Mouse (Mus musculus): Measurements from ENCODE around the gene Slc29a1. TPM values are rescaled to one million over a fixed set of nuclear protein-coding genes. Genes with fewer than 3 reads are reported as not detected.
A peak's percentile ranks its signal among the peaks of the same experiment; 100 is the strongest.

Slc29a1 gene
- total and polyA plus RNA-seq, 2 experiments from 2014 or later: 68.3 to 84.4 TPM

DNA sequence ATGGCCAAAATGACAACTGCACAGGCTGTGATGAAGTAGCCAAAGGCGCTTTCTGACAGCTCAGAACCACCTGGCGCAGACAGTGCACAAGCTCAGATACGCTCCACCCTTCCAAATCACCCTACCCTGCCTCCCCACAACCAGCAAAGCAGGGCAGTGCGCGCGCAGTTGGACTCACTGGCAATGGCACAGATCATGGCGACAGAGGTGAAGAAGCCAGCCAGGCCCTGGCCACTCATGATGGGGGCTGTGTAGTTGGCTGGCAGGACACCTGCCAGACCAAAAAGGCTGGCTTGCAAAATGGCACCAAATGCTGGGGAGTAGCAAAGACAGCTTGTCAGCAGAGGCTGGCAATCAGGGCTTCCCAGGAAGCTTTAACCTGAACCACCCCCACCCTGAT is 10.2 kb downstream of the Slc29a1 start:
- no peak overlapping the region for H3K27ac ChIP-seq (ENCODE audit: low read depth, low read length)
- H3K27me3 ChIP-seq (ENCODE audit: insufficient read depth, low read length): no peaks in the 10 kb centered on the region
- no peak overlapping the region for H3K4me2 ChIP-seq (ENCODE audit: low read depth)
- H3K4me1 ChIP-seq (ENCODE audit: insufficient read depth): peaks cover 17% of the 10 kb centered on the region
- 98% methylated on average over 7 of the region's 7 CpGs for WGBS
- no peak overlapping the region for H3K4me3 ChIP-seq (ENCODE audit: low read depth, low read length)
- no peaks in the 10 kb centered on the region for H3K9me3 ChIP-seq (ENCODE audit: low read length)
- no peak overlapping the region for H3K9ac ChIP-seq
- no peak for TF ChIP-seq CTCF (IDR thresholded peaks at IDR 0.05; ENCODE audit: low read depth)
- DNase-seq (no peak), ATAC-seq (no peak)
- peaks cover 19% of the 10 kb centered on the region for H3K36me3 ChIP-seq (ENCODE audit: insufficient read depth)

DNA sequence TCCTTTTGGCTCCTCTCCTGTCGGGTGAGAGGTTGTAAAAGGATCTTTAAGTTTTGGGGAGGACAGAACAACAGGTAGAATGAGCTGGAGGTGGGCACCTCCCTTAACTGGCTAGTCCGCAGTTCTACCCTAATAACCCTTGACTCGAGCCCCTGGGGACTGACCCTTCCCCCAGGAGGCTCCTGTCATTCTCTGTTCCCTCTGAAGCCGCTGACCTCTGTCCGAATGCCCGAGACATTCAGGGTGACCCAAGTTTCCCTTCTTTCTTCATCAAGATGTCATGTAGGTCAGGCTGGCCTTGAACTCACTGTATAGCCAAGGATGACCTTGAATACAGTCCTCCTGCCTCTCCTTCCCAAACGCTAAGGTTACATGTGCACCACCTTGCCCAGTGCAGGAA is 11.0 kb downstream of the Slc29a1 start:
- TF ChIP-seq CTCF (IDR thresholded peaks at IDR 0.05; ENCODE audit: low read depth): no peak
- Histone ChIP-seq H3K9me3 (ENCODE audit: low read length) (no peaks in the 10 kb centered on the region), H3K27ac (ENCODE audit: low read depth, low read length) (no peak overlapping the region), H3K4me1 (ENCODE audit: insufficient read depth) (peaks cover 11% of the 10 kb centered on the region), H3K4me2 (ENCODE audit: low read depth) (no peak overlapping the region), H3K36me3 (ENCODE audit: insufficient read depth) (peaks cover 19% of the 10 kb centered on the region), H3K4me3 (ENCODE audit: low read depth, low read length) (no peak overlapping the region), H3K27me3 (ENCODE audit: insufficient read depth, low read length) (no peaks in the 10 kb centered on the region), H3K9ac (no peak overlapping the region)
- 94% methylated on average over 7 of the region's 7 CpGs for WGBS
- no peak for ATAC-seq
- no peak for DNase-seq

DNA sequence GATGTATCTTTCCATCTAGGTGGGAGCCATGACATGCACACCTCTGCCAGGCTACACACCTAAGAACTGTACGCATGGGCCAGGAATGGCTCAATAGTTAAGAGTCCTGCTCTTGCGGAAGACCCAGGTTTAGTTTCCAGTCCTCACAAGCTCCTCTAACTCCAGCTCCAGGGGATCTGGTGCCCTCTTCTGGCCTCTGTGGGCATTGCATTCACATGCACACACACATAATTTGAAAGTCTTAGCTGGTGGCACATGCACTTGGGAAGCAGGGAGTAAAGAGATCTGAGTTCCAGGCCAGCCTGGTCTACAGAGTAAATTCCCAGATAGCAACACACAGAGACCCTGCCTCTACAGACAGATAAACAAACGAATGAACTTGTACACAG is 13.0 kb downstream of the Slc29a1 start:
- DNase-seq: no peak
- Histone ChIP-seq H3K4me1 (ENCODE audit: insufficient read depth) (no peaks in the 10 kb centered on the region), H3K9ac (no peak overlapping the region), H3K36me3 (ENCODE audit: insufficient read depth) (peaks cover 19% of the 10 kb centered on the region), H3K4me3 (ENCODE audit: low read depth, low read length) (no peak overlapping the region), H3K27ac (ENCODE audit: low read depth, low read length) (no peak overlapping the region), H3K27me3 (ENCODE audit: insufficient read depth, low read length) (no peaks in the 10 kb centered on the region), H3K4me2 (ENCODE audit: low read depth) (no peak overlapping the region), H3K9me3 (ENCODE audit: low read length) (no peaks in the 10 kb centered on the region)
- over 99% methylated on average over 3 of the region's 3 CpGs for WGBS
- ATAC-seq: no peak
- TF ChIP-seq CTCF (IDR thresholded peaks at IDR 0.05; ENCODE audit: low read depth): peak; percentile 48

DNA sequence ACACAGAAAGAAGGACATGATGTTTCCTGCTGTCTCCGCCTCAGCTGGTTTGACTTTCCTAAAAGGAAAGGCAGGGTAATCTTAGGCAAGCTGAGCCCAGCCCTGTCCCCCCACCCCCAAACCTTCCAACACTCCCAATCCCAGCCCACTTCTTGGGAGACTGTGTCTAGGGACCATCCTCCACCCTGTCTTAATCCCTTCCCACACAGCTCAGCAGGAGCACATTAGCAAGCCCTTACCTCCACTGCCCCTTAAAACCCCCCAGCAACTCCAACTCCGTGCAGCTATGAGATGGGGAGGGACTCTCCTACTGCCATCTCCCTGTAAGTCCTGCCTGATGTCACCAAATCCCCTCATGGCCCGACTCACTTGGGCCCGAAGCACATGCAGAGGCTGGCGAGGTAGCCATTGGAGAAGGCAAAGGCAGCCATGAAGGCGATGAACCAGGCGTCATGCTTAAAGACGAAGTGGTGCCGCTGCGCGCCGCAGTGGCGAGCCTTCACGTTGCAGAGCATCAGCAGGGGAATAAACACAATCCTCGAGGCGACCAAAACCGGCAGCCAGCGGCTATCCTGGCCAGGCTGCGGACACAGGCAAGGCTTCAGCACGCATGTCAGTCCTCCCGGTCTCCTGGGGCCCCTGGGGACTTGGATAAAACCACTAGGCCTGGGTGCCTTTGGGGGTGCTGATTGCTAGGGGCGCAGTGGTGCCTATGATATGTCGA is 13.5 kb downstream of the Slc29a1 start:
- 68% methylated on average over 23 of the region's 23 CpGs for WGBS
- Histone ChIP-seq H3K27me3 (ENCODE audit: insufficient read depth, low read length) (no peaks in the 10 kb centered on the region), H3K4me3 (ENCODE audit: low read depth, low read length) (no peak overlapping the region), H3K9ac (no peak overlapping the region), H3K36me3 (ENCODE audit: insufficient read depth) (peaks cover 19% of the 10 kb centered on the region), H3K4me1 (ENCODE audit: insufficient read depth) (no peaks in the 10 kb centered on the region), H3K4me2 (ENCODE audit: low read depth) (no peak overlapping the region), H3K9me3 (ENCODE audit: low read length) (no peaks in the 10 kb centered on the region), H3K27ac (ENCODE audit: low read depth, low read length) (peak overlapping the region; percentile 71; the same call in 1 of the 2 replicates)
- ATAC-seq (no peak), DNase-seq (no peak)
- TF ChIP-seq CTCF (IDR thresholded peaks at IDR 0.05; ENCODE audit: low read depth): no peak

DNA sequence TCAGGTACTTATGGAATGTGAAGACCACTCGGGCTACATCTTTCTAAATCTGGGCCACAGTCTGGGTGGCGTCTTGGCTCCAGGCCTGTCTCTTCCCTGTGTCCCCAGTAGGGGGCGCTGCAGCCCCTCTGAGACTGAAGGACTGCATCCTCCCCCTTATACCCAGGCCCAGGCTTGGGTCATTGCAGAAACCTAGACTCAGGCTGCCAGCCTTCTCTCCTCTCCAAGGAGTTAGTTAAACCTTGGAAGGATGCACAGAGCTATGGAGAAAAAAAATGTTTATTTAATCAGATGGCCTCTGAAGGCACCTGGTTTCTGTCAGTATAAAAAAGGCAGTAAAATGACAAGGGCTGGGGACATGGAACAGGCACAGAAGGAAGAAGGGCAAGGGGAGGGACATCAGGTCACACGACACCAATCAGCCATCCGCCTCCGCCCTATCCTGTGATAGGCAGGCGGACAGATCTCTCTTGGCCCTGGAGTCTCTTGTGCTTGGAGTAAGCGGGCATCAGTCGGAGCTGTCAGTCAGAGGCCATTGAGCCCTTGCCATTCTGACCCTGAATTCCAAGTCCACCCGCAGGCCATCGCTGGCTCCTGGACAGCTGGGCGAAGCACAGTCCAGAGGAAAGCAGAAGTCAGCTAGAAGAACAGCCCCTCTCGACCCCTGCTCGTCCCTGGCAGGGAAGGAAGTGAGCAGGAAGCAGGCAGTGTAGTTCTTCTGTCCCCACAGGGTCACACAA is 14.3 kb downstream of the Slc29a1 start:
- TF ChIP-seq CTCF (IDR thresholded peaks at IDR 0.05; ENCODE audit: low read depth): peak; percentile 86
- Histone ChIP-seq H3K36me3 (ENCODE audit: insufficient read depth) (peaks cover 19% of the 10 kb centered on the region), H3K4me3 (ENCODE audit: low read depth, low read length) (no peak overlapping the region), H3K9ac (peak overlapping the region; percentile 14; the same call in 1 of the 2 replicates), H3K4me2 (ENCODE audit: low read depth) (no peak overlapping the region), H3K4me1 (ENCODE audit: insufficient read depth) (no peaks in the 10 kb centered on the region), H3K9me3 (ENCODE audit: low read length) (no peaks in the 10 kb centered on the region), H3K27me3 (ENCODE audit: insufficient read depth, low read length) (no peaks in the 10 kb centered on the region), H3K27ac (ENCODE audit: low read depth, low read length) (peak overlapping the region; percentile 71)
- DNase-seq (peak; percentile 84), ATAC-seq (peak; percentile 76)
- 33% methylated on average over 14 of the region's 14 CpGs for WGBS

DNA sequence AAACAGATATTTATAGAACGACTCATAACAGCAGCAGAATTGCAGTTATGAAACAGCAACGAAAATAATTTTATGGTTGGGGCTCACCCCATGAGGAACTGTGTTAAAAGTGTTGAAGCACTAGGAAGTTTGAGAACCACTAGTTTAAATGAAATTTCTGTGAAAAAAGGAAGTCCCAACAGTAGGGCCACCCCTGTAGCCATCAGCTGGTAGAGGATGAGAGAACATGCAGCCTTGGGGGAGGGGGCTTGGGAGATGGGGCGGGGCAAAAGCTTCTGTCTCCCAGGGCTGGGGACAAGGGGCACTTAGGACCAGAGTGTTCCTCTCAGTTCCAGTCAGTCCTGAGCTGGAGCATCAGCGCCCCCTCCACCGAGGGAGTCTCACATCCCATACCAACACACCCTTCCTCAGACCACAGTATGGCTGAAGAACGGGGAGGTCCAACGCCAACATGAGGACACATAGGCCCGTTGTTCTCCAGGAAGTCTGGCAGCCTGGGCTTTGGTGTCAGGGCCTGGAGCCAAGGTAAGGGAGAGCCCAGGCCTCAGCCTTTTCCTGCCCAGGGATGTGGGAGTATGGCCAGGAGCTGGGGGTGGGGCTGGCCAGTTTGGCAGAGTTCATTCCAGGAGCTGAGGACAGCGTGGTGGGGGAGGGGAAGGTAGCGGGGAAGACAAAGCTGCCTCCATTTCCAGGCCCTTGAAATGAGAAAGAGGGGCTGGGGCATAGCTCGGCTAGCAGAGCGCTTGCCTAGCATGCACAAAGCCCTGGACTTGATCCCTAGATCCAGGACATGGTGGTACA is 15.1 kb downstream of the Slc29a1 start:
- Histone ChIP-seq H3K4me3 (ENCODE audit: low read depth, low read length) (no peak overlapping the region), H3K9me3 (ENCODE audit: low read length) (no peaks in the 10 kb centered on the region), H3K4me1 (ENCODE audit: insufficient read depth) (no peaks in the 10 kb centered on the region), H3K9ac (peak overlapping the region; percentile 14; the same call in 1 of the 2 replicates), H3K4me2 (ENCODE audit: low read depth) (no peak overlapping the region), H3K27ac (ENCODE audit: low read depth, low read length) (peak overlapping the region; percentile 71), H3K27me3 (ENCODE audit: insufficient read depth, low read length) (no peaks in the 10 kb centered on the region), H3K36me3 (ENCODE audit: insufficient read depth) (peaks cover 13% of the 10 kb centered on the region; the same call in 1 of the 2 replicates)
- WGBS: 31% methylated on average over 12 of the region's 12 CpGs
- peak; percentile 74 for ATAC-seq
- DNase-seq: peak; percentile 74
- TF ChIP-seq CTCF (IDR thresholded peaks at IDR 0.05; ENCODE audit: low read depth): no peak
